In genomic region chr9:38805696-38806095, GRCm38 (mm10) we compare ENCODE assay signal across 17 mouse cellular contexts. TPM values are rescaled to one million over a fixed set of nuclear protein-coding genes. Genes with fewer than 3 reads are reported as not detected.
DNase-seq lines count a peak whose midpoint lies in the region; TF ChIP-seq lines count a peak whose summit lies in the region.
"Had no signal": no experiment of that assay in that cellular context is flagged by ENCODE, and none has a peak within 500 bp of the region (broad histone marks: within the 10 kb centered on the region; RNA-seq: fewer than 3 reads in every experiment).

No protein-coding gene starts in this region.

- TF ChIP-seq POLR2A in brain, embryonic 14.5 days (IDR thresholded peaks at IDR 0.05; ENCODE audit: borderline replicate concordance, extremely low read depth, insufficient read depth, insufficient read length, poor library complexity, severe bottlenecking): no peak

- H3K27ac ChIP-seq in left cerebral cortex, adult 2 months: no peak overlapping the region
- H3K27ac ChIP-seq: hindbrain, embryonic 10.5 days had no signal

- no peak overlapping the region for H3K4me3 ChIP-seq in left cerebral cortex, adult 2 months
- H3K4me3 ChIP-seq: hindbrain, embryonic 10.5 days had no signal

- peak; percentile 56 for TF ChIP-seq CTCF in left cerebral cortex, adult 2 months (IDR thresholded peaks at IDR 0.05)
- TF ChIP-seq CTCF in brain, embryonic 14.5 days (IDR thresholded peaks at IDR 0.05; ENCODE audit: borderline replicate concordance, extremely low read depth, insufficient read depth, insufficient read length): no peak

- intact Hi-C loops in left cerebral cortex, adult 2 months (cut with DNase I): loop anchor here (5.0 to 10.0 kb wide), 3 partner anchors 309 to 807 kb away; partner anchors contain the start of genes Olfr148 and Olfr957
- intact Hi-C loops in left cerebral cortex, postnatal 4 days (cut with DNase I): loop anchor here (10.0 kb wide), 1 partner anchor 1479 kb away; no protein-coding TSS in a partner anchor

- DNase-seq in embryo, embryonic 11 days: peak; percentile 1
- DNase-seq in embryo, embryonic 9.5 days (ENCODE audit: extremely low spot score): no peak
- DNase-seq in left cerebral cortex, adult 2 months (ENCODE audit: extremely low spot score in 1 of 2, low spot score in 2 of 2): peak in 1 of 2 experiments; percentile 14
- DNase-seq in left cerebral cortex, postnatal 4 days: no peak
- DNase-seq in brain, embryonic 14.5 days (ENCODE audit: low read depth): peak; percentile 56
- DNase-seq in right cerebral cortex, postnatal 4 days: peak; percentile 8
- DNase-seq in thymus, adult 18-20 months: no peak
- DNase-seq in gastrocnemius, postnatal 10 days: no peak
- DNase-seq: B cell, adult 2 months; cerebellum, postnatal 25 days; kidney, adult 11 months; kidney, postnatal 25 days had no signal

RNA-seq across cellular contexts. Expression of gene Olfr922, which starts 8.7 kb away (rescaled TPM):
- total RNA-seq in left cerebral cortex, adult 2 months (2021): not detected
- total RNA-seq in left cerebral cortex, postnatal 4 days (2021): not detected
- polyA plus RNA-seq in brain, embryonic 14.5 days (2012; rRNA removed): not detected in 2 replicates
- total RNA-seq in gastrocnemius, postnatal 10 days (2021): not detected
- total RNA-seq: left cerebral cortex, postnatal 10 days; megakaryocyte, adult 5-6 weeks had no signal
- polyA plus RNA-seq: heart, embryonic 11.5 days; hindbrain, embryonic 10.5 days; liver, embryonic 16.5 days had no signal

RNA-seq across cellular contexts. Expression of gene Olfr923, which starts 20.6 kb away (rescaled TPM):
- not detected for total RNA-seq in left cerebral cortex, adult 2 months (2021)
- not detected for total RNA-seq in left cerebral cortex, postnatal 4 days (2021)
- polyA plus RNA-seq in brain, embryonic 14.5 days (2012; rRNA removed): not detected in 2 replicates
- total RNA-seq in gastrocnemius, postnatal 10 days (2021): not detected
- total RNA-seq: left cerebral cortex, postnatal 10 days; megakaryocyte, adult 5-6 weeks had no signal
- polyA plus RNA-seq: heart, embryonic 11.5 days; hindbrain, embryonic 10.5 days; liver, embryonic 16.5 days had no signal

RNA-seq across cellular contexts. Expression of gene Olfr921, which starts 32.8 kb away (rescaled TPM):
- total RNA-seq in left cerebral cortex, adult 2 months (2021): not detected
- not detected for total RNA-seq in left cerebral cortex, postnatal 4 days (2021)
- polyA plus RNA-seq in brain, embryonic 14.5 days (2012; rRNA removed): not detected in 2 replicates
- not detected for total RNA-seq in gastrocnemius, postnatal 10 days (2021)
- total RNA-seq: left cerebral cortex, postnatal 10 days had no signal
- polyA plus RNA-seq: heart, embryonic 11.5 days; hindbrain, embryonic 10.5 days; liver, embryonic 16.5 days had no signal

RNA-seq across cellular contexts. Expression of gene Olfr924, which starts 38.6 kb away (rescaled TPM):
- not detected for total RNA-seq in left cerebral cortex, adult 2 months (2021)
- not detected for total RNA-seq in left cerebral cortex, postnatal 4 days (2021)
- not detected in 2 replicates for polyA plus RNA-seq in brain, embryonic 14.5 days (2012; rRNA removed)
- not detected for total RNA-seq in gastrocnemius, postnatal 10 days (2021)
- total RNA-seq: left cerebral cortex, postnatal 10 days; megakaryocyte, adult 5-6 weeks had no signal
- polyA plus RNA-seq: heart, embryonic 11.5 days; hindbrain, embryonic 10.5 days; liver, embryonic 16.5 days had no signal

RNA-seq across cellular contexts. Expression of gene Olfr26, which starts 49.2 kb away (rescaled TPM):
- total RNA-seq in left cerebral cortex, adult 2 months (2021): not detected
- not detected for total RNA-seq in left cerebral cortex, postnatal 4 days (2021)
- not detected in 2 replicates for polyA plus RNA-seq in brain, embryonic 14.5 days (2012; rRNA removed)
- not detected for total RNA-seq in gastrocnemius, postnatal 10 days (2021)
- total RNA-seq: left cerebral cortex, postnatal 10 days; megakaryocyte, adult 5-6 weeks had no signal
- polyA plus RNA-seq: heart, embryonic 11.5 days; hindbrain, embryonic 10.5 days; liver, embryonic 16.5 days had no signal

Comparison
In these comparisons a context has a peak if more than half of its experiments do, and no peak if none do; other contexts are left out.
1. DNase-seq: peak in embryo, embryonic 11 days (single experiment), brain, embryonic 14.5 days (single experiment) and right cerebral cortex, postnatal 4 days (single experiment); none in embryo, embryonic 9.5 days (single experiment), left cerebral cortex, postnatal 4 days (single experiment), thymus, adult 18-20 months (0 of 2) and gastrocnemius, postnatal 10 days (single experiment).